Mouse (Mus musculus): ENCODE results near the gene Themis. TPM values are rescaled to one million over a fixed set of nuclear protein-coding genes. Genes with fewer than 3 reads are reported as not detected.

The Themis gene
- polyA plus RNA-seq, 1 experiment, result 0.01 TPM

DNA sequence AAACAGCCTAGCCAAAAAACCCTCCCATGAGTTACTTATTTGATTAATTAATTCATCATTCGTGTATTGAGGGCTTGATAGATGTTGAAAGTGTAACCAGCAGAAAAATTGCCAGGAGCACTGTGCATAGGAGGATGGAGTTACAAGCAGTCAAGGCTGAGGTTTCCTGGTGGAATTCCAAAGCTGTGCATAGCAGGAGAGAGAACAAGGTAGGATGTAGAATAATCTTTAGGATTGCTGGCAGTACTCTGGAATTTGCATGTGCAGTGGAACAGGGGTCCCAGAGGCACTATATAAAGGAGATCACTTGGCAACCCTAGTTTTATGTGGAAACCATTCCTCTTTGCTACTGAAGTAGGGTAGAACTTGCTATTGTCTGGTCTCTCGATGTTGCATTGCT, 174.4 kb downstream of the Themis start:
- H3K79me2 ChIP-seq (ENCODE audit: control insufficient read depth, insufficient read depth), result no peaks in the 10 kb centered on the region
- H3K27me3 ChIP-seq (ENCODE audit: control insufficient read depth, insufficient read depth, insufficient read length), result no peaks in the 10 kb centered on the region
- no peak overlapping the region for H3ac ChIP-seq (ENCODE audit: control insufficient read depth, insufficient read length)
- no peaks in the 10 kb centered on the region for H3K36me3 ChIP-seq (ENCODE audit: control insufficient read depth, insufficient read depth)
- H3K4me3 ChIP-seq, result no peak overlapping the region
- H3K4me2 ChIP-seq (ENCODE audit: low read depth), result no peak overlapping the region
- no peak for TF ChIP-seq MYOG (IDR thresholded peaks at IDR 0.05; ENCODE audit: control insufficient read depth in 1 of 3, insufficient read depth in 1 of 3, insufficient read length in 2 of 3, low read depth in 2 of 3)
- TF ChIP-seq POLR2A (IDR thresholded peaks at IDR 0.05; ENCODE audit: insufficient read length, low read depth), result no peak
- no peak for TF ChIP-seq MAX (IDR thresholded peaks at IDR 0.05; ENCODE audit: low read depth)
- no peak for TF ChIP-seq MYOD1 (IDR thresholded peaks at IDR 0.05; ENCODE audit: control insufficient read depth in 1 of 3, insufficient read length in 2 of 3, low read depth in 2 of 3)
- no peak for TF ChIP-seq E2F4 (IDR thresholded peaks at IDR 0.05; ENCODE audit: insufficient read depth)
- TF ChIP-seq TCF3 (IDR thresholded peaks at IDR 0.05; ENCODE audit: insufficient read length, low read depth), result no peak
- TF ChIP-seq USF1 (IDR thresholded peaks at IDR 0.05; ENCODE audit: low read depth), result no peak
- no peak for TF ChIP-seq POLR2AphosphoS2 (IDR thresholded peaks at IDR 0.05; ENCODE audit: insufficient read length, low read depth)
- no peak for TF ChIP-seq SRF (IDR thresholded peaks at IDR 0.05; ENCODE audit: control insufficient read depth, insufficient read length, low read depth)
- no peak for TF ChIP-seq CEBPB (IDR thresholded peaks at IDR 0.05; ENCODE audit: insufficient read depth, poor library complexity, severe bottlenecking)
- no peak for TF ChIP-seq TCF12 (IDR thresholded peaks at IDR 0.05; ENCODE audit: insufficient read depth, poor library complexity, severe bottlenecking)
- TF ChIP-seq REST (IDR thresholded peaks at IDR 0.05; ENCODE audit: insufficient read depth, insufficient read length), result no peak

DNA sequence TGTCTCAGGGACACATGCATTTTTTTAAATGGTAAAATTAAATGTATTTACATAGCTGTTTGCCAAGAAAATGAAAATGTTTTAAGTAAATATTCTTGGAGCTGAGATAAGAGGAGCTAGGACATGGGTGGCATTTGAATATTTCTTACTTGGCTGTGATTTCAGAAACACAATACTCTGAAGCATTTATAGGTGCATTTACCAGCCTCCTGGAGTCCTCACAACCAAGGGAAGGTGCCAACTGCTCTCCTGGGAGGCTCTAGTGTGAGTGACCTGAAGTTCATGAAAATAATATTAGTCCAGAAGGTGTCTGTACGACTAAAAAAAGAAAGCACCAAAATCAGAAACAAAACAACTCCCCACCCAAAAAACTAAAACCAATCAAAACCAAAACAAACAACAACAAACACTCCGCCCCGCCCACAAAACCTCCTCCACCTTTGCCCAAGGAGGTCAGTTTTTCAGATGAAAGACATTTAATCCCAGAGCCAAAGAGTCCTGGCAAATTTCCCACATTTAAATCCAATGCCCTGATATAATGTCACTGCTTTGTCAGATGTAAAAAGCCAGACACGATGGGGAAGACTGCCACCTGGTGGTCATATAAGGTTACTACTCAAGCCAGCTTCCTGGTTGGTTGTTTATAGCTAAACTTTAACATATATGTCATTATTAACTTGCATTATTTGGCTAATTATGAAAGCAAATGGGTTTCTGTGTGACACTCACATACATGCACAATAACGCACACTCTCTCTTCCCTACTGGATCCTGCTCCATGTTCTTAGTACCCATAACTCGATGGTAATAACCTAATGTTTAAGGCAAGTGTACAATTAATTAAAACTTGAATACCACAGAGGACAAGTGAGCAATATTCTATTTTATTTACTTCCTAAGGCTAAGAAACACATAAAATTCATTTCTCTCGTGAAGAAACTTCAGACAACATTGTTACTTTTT, 175.9 kb downstream of the Themis start:
- H3ac ChIP-seq (ENCODE audit: control insufficient read depth, insufficient read length), result no peak overlapping the region
- TF ChIP-seq MAX (IDR thresholded peaks at IDR 0.05; ENCODE audit: low read depth), result no peak
- TF ChIP-seq CEBPB (IDR thresholded peaks at IDR 0.05; ENCODE audit: insufficient read depth, poor library complexity, severe bottlenecking), result no peak
- TF ChIP-seq POLR2A (IDR thresholded peaks at IDR 0.05; ENCODE audit: insufficient read length, low read depth), result no peak
- TF ChIP-seq TCF12 (IDR thresholded peaks at IDR 0.05; ENCODE audit: insufficient read depth, poor library complexity, severe bottlenecking), result no peak
- no peak for TF ChIP-seq POLR2AphosphoS2 (IDR thresholded peaks at IDR 0.05; ENCODE audit: insufficient read length, low read depth)
- no peak for TF ChIP-seq USF1 (IDR thresholded peaks at IDR 0.05; ENCODE audit: low read depth)
- no peak for TF ChIP-seq E2F4 (IDR thresholded peaks at IDR 0.05; ENCODE audit: insufficient read depth)
- TF ChIP-seq REST (IDR thresholded peaks at IDR 0.05; ENCODE audit: insufficient read depth, insufficient read length), result no peak
- TF ChIP-seq TCF3 (IDR thresholded peaks at IDR 0.05; ENCODE audit: insufficient read length, low read depth), result no peak
- no peak for TF ChIP-seq MYOG (IDR thresholded peaks at IDR 0.05; ENCODE audit: control insufficient read depth in 1 of 3, insufficient read depth in 1 of 3, insufficient read length in 2 of 3, low read depth in 2 of 3)
- no peak for TF ChIP-seq SRF (IDR thresholded peaks at IDR 0.05; ENCODE audit: control insufficient read depth, insufficient read length, low read depth)
- no peak for TF ChIP-seq MYOD1 (IDR thresholded peaks at IDR 0.05; ENCODE audit: control insufficient read depth in 1 of 3, insufficient read length in 2 of 3, low read depth in 2 of 3)
- H3K4me3 ChIP-seq, result no peak overlapping the region
- H3K36me3 ChIP-seq (ENCODE audit: control insufficient read depth, insufficient read depth), result no peaks in the 10 kb centered on the region
- H3K4me2 ChIP-seq (ENCODE audit: low read depth), result peak overlapping the region; percentile 27
- H3K79me2 ChIP-seq (ENCODE audit: control insufficient read depth, insufficient read depth), result no peaks in the 10 kb centered on the region
- no peaks in the 10 kb centered on the region for H3K27me3 ChIP-seq (ENCODE audit: control insufficient read depth, insufficient read depth, insufficient read length)

DNA sequence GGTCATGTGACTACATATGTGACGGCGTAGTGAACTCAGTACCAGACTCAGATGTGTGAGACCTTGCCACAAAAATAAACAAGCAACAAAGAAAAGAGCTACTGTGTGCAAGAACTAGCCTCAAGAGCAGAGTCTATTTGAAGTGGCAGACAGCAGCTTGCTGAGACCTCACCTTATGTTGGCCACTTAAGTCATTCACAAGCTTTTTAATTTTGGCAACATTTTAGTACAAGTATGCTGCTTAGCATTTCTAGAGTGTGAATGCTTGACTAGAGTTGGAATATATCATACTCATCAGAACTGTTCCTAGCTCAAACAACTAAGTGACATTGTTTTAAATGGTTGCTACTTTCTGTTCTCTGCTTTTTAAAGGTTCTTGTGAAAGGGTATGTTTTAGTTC, 188.0 kb downstream of the Themis start:
- no peak for TF ChIP-seq POLR2AphosphoS2 (IDR thresholded peaks at IDR 0.05; ENCODE audit: insufficient read length, low read depth)
- TF ChIP-seq MAX (IDR thresholded peaks at IDR 0.05; ENCODE audit: low read depth), result no peak
- no peak for TF ChIP-seq USF1 (IDR thresholded peaks at IDR 0.05; ENCODE audit: low read depth)
- TF ChIP-seq REST (IDR thresholded peaks at IDR 0.05; ENCODE audit: insufficient read depth, insufficient read length), result no peak
- TF ChIP-seq E2F4 (IDR thresholded peaks at IDR 0.05; ENCODE audit: insufficient read depth), result no peak
- TF ChIP-seq MYOG (IDR thresholded peaks at IDR 0.05; ENCODE audit: control insufficient read depth in 1 of 3, insufficient read depth in 1 of 3, insufficient read length in 2 of 3, low read depth in 2 of 3), result no peak
- no peak for TF ChIP-seq TCF12 (IDR thresholded peaks at IDR 0.05; ENCODE audit: insufficient read depth, poor library complexity, severe bottlenecking)
- TF ChIP-seq CEBPB (IDR thresholded peaks at IDR 0.05; ENCODE audit: insufficient read depth, poor library complexity, severe bottlenecking), result no peak
- TF ChIP-seq SRF (IDR thresholded peaks at IDR 0.05; ENCODE audit: control insufficient read depth, insufficient read length, low read depth), result no peak
- no peak for TF ChIP-seq MYOD1 (IDR thresholded peaks at IDR 0.05; ENCODE audit: control insufficient read depth in 1 of 3, insufficient read length in 2 of 3, low read depth in 2 of 3)
- no peak for TF ChIP-seq POLR2A (IDR thresholded peaks at IDR 0.05; ENCODE audit: insufficient read length, low read depth)
- TF ChIP-seq TCF3 (IDR thresholded peaks at IDR 0.05; ENCODE audit: insufficient read length, low read depth), result no peak
- Histone ChIP-seq H3K79me2 (ENCODE audit: control insufficient read depth, insufficient read depth) (no peaks in the 10 kb centered on the region), H3K27me3 (ENCODE audit: control insufficient read depth, insufficient read depth, insufficient read length) (no peaks in the 10 kb centered on the region), H3K4me3 (no peak overlapping the region), H3ac (ENCODE audit: control insufficient read depth, insufficient read length) (no peak overlapping the region), H3K4me2 (ENCODE audit: low read depth) (no peak overlapping the region), H3K36me3 (ENCODE audit: control insufficient read depth, insufficient read depth) (no peaks in the 10 kb centered on the region)

DNA sequence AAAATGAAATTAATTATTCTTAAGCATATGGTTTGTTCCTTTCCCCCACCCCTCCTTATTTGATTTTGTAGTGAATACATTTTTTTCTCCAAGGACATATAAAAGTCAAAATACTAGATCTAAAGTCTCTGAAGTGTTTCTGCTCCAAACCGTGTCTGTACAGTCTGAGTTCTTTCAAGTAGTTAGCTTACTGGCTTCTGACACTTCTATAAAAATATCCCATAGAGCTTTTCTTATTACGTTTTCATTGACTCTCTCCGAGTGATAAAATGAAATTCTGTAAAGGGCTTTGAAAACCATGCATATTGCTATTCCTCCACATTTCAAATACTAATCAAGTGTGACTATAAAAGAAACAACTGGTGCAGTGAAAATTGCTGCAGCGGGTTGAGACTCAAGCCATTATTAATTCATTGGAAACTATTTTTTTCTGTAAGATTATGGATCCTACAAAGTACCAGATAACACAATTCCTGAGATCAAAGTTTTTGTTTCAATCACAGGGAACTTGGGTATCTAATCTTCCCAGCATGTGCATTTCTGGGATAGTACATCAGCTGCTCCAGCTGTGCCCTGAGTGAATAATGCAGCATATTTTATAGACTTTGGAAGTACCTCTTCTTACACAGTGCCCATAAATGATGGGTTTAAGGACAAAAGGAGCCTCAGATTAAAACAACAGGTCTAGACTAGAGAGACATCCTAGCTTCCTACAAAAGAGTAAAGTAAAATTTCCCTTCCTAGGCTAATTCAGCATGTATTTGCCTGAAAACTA, 202.6 kb downstream of the Themis start:
- Histone ChIP-seq H3K36me3 (ENCODE audit: control insufficient read depth, insufficient read depth) (no peaks in the 10 kb centered on the region), H3K79me2 (ENCODE audit: control insufficient read depth, insufficient read depth) (no peaks in the 10 kb centered on the region), H3K4me3 (no peak overlapping the region), H3K4me2 (ENCODE audit: low read depth) (no peak overlapping the region), H3ac (ENCODE audit: control insufficient read depth, insufficient read length) (no peak overlapping the region), H3K27me3 (ENCODE audit: control insufficient read depth, insufficient read depth, insufficient read length) (no peaks in the 10 kb centered on the region)
- no peak for TF ChIP-seq CEBPB (IDR thresholded peaks at IDR 0.05; ENCODE audit: insufficient read depth, poor library complexity, severe bottlenecking)
- TF ChIP-seq SRF (IDR thresholded peaks at IDR 0.05; ENCODE audit: control insufficient read depth, insufficient read length, low read depth), result no peak
- TF ChIP-seq TCF3 (IDR thresholded peaks at IDR 0.05; ENCODE audit: insufficient read length, low read depth), result no peak
- TF ChIP-seq MAX (IDR thresholded peaks at IDR 0.05; ENCODE audit: low read depth), result no peak
- TF ChIP-seq E2F4 (IDR thresholded peaks at IDR 0.05; ENCODE audit: insufficient read depth), result no peak
- TF ChIP-seq MYOD1 (IDR thresholded peaks at IDR 0.05; ENCODE audit: control insufficient read depth in 1 of 3, insufficient read length in 2 of 3, low read depth in 2 of 3), result no peak
- no peak for TF ChIP-seq POLR2AphosphoS2 (IDR thresholded peaks at IDR 0.05; ENCODE audit: insufficient read length, low read depth)
- TF ChIP-seq USF1 (IDR thresholded peaks at IDR 0.05; ENCODE audit: low read depth), result no peak
- no peak for TF ChIP-seq POLR2A (IDR thresholded peaks at IDR 0.05; ENCODE audit: insufficient read length, low read depth)
- TF ChIP-seq MYOG (IDR thresholded peaks at IDR 0.05; ENCODE audit: control insufficient read depth in 1 of 3, insufficient read depth in 1 of 3, insufficient read length in 2 of 3, low read depth in 2 of 3), result no peak
- no peak for TF ChIP-seq REST (IDR thresholded peaks at IDR 0.05; ENCODE audit: insufficient read depth, insufficient read length)
- no peak for TF ChIP-seq TCF12 (IDR thresholded peaks at IDR 0.05; ENCODE audit: insufficient read depth, poor library complexity, severe bottlenecking)

Measured in myocyte (in vitro differentiated cells).